ENCODE assay signal across 21 mouse cellular contexts in the genomic region with DNA sequence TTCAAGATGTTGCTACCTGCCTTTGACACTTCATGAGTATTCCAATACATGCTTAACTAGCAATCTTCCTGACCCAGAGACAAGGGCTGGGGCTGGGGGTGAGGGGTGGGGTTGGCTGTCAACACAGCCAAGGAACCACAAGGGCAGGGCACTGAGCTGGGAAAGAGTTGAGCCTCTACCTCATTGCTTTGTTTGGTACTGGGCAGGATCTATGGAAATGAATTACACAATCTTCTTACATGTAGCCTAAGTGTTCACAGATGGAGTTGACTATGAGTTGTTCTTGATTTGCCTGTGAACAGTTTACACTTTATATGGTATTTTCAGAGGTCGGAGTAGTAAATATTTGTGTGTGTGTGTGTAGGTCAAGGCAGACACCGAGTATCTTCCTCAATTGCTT. TPM values are rescaled to one million over a fixed set of nuclear protein-coding genes. Genes with fewer than 3 reads are reported as not detected.
DNase-seq lines count a peak whose midpoint lies in the region; ATAC-seq and TF ChIP-seq lines count a peak whose summit lies in the region.
"Had no signal": no experiment of that assay in that cellular context is flagged by ENCODE, and none has a peak within 500 bp of the region (broad histone marks: within the 10 kb centered on the region; RNA-seq: fewer than 3 reads in every experiment).

No protein-coding gene starts in this region.

- no peak for TF ChIP-seq CTCF in lung, embryonic 14.5 days (IDR thresholded peaks at IDR 0.05; ENCODE audit: low read depth)
- no peak for TF ChIP-seq CTCF in embryonic fibroblast, embryonic 13.5 days (IDR thresholded peaks at IDR 0.05; ENCODE audit: borderline replicate concordance, insufficient read depth, low read length)

- no peak for TF ChIP-seq POLR2A in embryonic fibroblast, embryonic 13.5 days (IDR thresholded peaks at IDR 0.05; ENCODE audit: low read depth, low read length)

- no peak for ATAC-seq in kidney, embryonic 14.5 days (ENCODE audit: low FRiP score, low TSS enrichment)
- no peak for ATAC-seq in lung, embryonic 14.5 days (ENCODE audit: insufficient read depth)
- ATAC-seq: forebrain, embryonic 13.5 days; forebrain, postnatal 0 days; hindbrain, postnatal 0 days had no signal

- no peaks in the 10 kb centered on the region for H3K36me3 ChIP-seq in kidney, embryonic 14.5 days (ENCODE audit: control insufficient read depth, insufficient read depth, low read length)
- peaks cover 3% of the 10 kb centered on the region; the same call in 1 of the 2 replicates for H3K36me3 ChIP-seq in lung, embryonic 14.5 days (ENCODE audit: insufficient read depth)

- 94% methylated on average over 2 of the region's 2 CpGs for WGBS in kidney, embryonic 14.5 days
- WGBS in lung, embryonic 14.5 days = 81% methylated on average over 2 of the region's 2 CpGs

- H3K9me3 ChIP-seq in kidney, embryonic 14.5 days (ENCODE audit: control insufficient read depth, low read length) = no peaks in the 10 kb centered on the region
- no peaks in the 10 kb centered on the region for H3K9me3 ChIP-seq in lung, embryonic 14.5 days (ENCODE audit: low read depth, low read length)
- H3K9me3 ChIP-seq: forebrain, embryonic 13.5 days; hindbrain, embryonic 13.5 days had no signal

- peaks cover 26% of the 10 kb centered on the region for H3K4me1 ChIP-seq in kidney, embryonic 14.5 days (ENCODE audit: control insufficient read depth, insufficient read depth, low read length)
- H3K4me1 ChIP-seq in lung, embryonic 14.5 days (ENCODE audit: insufficient read depth) = peaks cover 7% of the 10 kb centered on the region
- peaks cover 5% of the 10 kb centered on the region for H3K4me1 ChIP-seq in embryonic fibroblast, embryonic 13.5 days (ENCODE audit: control insufficient read depth, insufficient read depth, low read length)
- H3K4me1 ChIP-seq: forebrain, embryonic 13.5 days had no signal

- H3K27me3 ChIP-seq in kidney, embryonic 14.5 days (ENCODE audit: control insufficient read depth, insufficient read depth, low read length) = no peaks in the 10 kb centered on the region
- H3K27me3 ChIP-seq in lung, embryonic 14.5 days (ENCODE audit: insufficient read depth, low read length) = no peaks in the 10 kb centered on the region
- H3K27me3 ChIP-seq: CH12.LX; forebrain, embryonic 13.5 days; hindbrain, embryonic 13.5 days had no signal

- 0 out of 2 replicates have a peak overlapping the region, but pooled peaks have one; percentile 48 for H3K27ac ChIP-seq in kidney, embryonic 14.5 days (ENCODE audit: low read depth, low read length)
- H3K27ac ChIP-seq in lung, embryonic 14.5 days (ENCODE audit: low read depth) = 0 out of 2 replicates have a peak overlapping the region, but pooled peaks have one; percentile 10
- H3K27ac ChIP-seq in embryonic fibroblast, embryonic 13.5 days (ENCODE audit: insufficient read depth, low read length) = peak overlapping the region; percentile 58
- H3K27ac ChIP-seq: forebrain, embryonic 13.5 days; hindbrain, embryonic 13.5 days; hindbrain, postnatal 0 days had no signal

- no peak overlapping the region for H3K4me3 ChIP-seq in kidney, embryonic 14.5 days (ENCODE audit: low read length)
- H3K4me3 ChIP-seq in lung, embryonic 14.5 days (ENCODE audit: low read depth, low read length) = no peak overlapping the region
- no peak overlapping the region for H3K4me3 ChIP-seq in embryonic fibroblast, embryonic 13.5 days (ENCODE audit: insufficient read depth, low read length)
- H3K4me3 ChIP-seq: forebrain, embryonic 13.5 days; gastrocnemius, adult 2 months; hindbrain, embryonic 13.5 days had no signal

- no peak overlapping the region for H3K4me2 ChIP-seq in kidney, embryonic 14.5 days (replicated peaks; ENCODE audit: low read depth, low read length)
- no peak overlapping the region for H3K4me2 ChIP-seq in lung, embryonic 14.5 days
- H3K4me2 ChIP-seq: forebrain, embryonic 13.5 days; hindbrain, embryonic 13.5 days had no signal

- H3K9ac ChIP-seq in kidney, embryonic 14.5 days (ENCODE audit: low read depth, low read length) = no peak overlapping the region
- no peak overlapping the region for H3K9ac ChIP-seq in lung, embryonic 14.5 days
- H3K9ac ChIP-seq: forebrain, embryonic 13.5 days; forebrain, postnatal 0 days; hindbrain, embryonic 13.5 days had no signal

- DNase-seq in kidney, postnatal 25 days = no peak
- DNase-seq in lung, embryonic 14.5 days = no peak
- DNase-seq in lung, postnatal 4 days = no peak
- peak; percentile 66 for DNase-seq in NIH3T3 (ENCODE audit: low read depth)
- no peak for DNase-seq in adrenal gland, postnatal 4 days (ENCODE audit: low spot score in 2 of 2)
- DNase-seq in urinary bladder, postnatal 4 days (ENCODE audit: low spot score in 2 of 2) = no peak
- DNase-seq: adrenal gland, adult 2 months; adrenal gland, postnatal 25 days; cerebellum, adult 2 months; cerebellum, postnatal 10 days; forebrain, postnatal 0 days; gastrocnemius, adult 2 months; gastrocnemius, postnatal 36 days; heart, adult 11 months; heart, postnatal 10 days had no signal

RNA-seq across cellular contexts. Expression of gene Rflnb, which starts 33.3 kb away (rescaled TPM):
- 20.7 and 23.3 TPM in 2 replicates for polyA plus RNA-seq in kidney, embryonic 14.5 days (2014; fragmentation: Nextera tagmentation; extraction: Ambion mirVana)
- polyA plus RNA-seq in lung, embryonic 14.5 days (2014; fragmentation: Nextera tagmentation; extraction: Ambion mirVana) = 47.6 and 51.0 TPM in 2 replicates
- 67.5 and 82.6 TPM in 2 replicates for polyA plus RNA-seq in embryonic fibroblast, embryonic 13.5 days (2011; ENCODE audit: insufficient read length, low read depth, missing spikeins)
- total RNA-seq in adrenal gland, postnatal 4 days (2021) = 10 to 100 TPM; 35.5 to 40.1 TPM
